12 mouse cellular contexts compared by ENCODE assay signal in the genomic region with DNA sequence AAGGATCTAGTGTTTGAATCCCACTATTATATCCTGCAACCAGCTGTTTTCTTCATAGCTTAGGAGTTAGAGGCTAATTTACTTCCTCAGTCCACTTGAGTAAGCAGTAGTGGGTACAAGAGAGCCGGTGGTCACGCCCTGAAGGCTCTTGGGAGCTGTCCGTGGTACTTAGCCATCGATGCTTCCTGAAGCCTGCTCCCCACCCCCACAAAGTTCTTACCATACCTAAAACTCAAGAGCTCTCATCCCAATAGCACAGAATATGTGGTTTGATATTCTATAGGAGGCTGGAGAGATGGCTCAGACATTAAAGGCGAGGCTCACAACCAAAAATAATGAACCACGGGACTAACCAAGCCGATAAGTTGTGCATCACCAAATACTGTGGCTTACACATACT. TPM values are rescaled to one million over a fixed set of nuclear protein-coding genes. Genes with fewer than 3 reads are reported as not detected.
DNase-seq lines count a peak whose midpoint lies in the region; ATAC-seq and TF ChIP-seq lines count a peak whose summit lies in the region.
"Had no signal": no experiment of that assay in that cellular context is flagged by ENCODE, and none has a peak within 500 bp of the region (broad histone marks: within the 10 kb centered on the region; RNA-seq: fewer than 3 reads in every experiment).

No protein-coding gene starts in this region.

- no peak for TF ChIP-seq RAD21 in MEL (IDR thresholded peaks at IDR 0.05; ENCODE audit: low read depth, low read length)

- no peaks in the 10 kb centered on the region for H3K9me3 ChIP-seq in MEL (replicated peaks; ENCODE audit: insufficient read depth, low read length)
- H3K9me3 ChIP-seq in limb, embryonic 14.5 days (ENCODE audit: control insufficient read depth, low read length), result no peaks in the 10 kb centered on the region
- H3K9me3 ChIP-seq: kidney, embryonic 15.5 days had no signal

- H3K4me3 ChIP-seq in MEL (ENCODE audit: control insufficient read depth in 1 of 2, insufficient read depth in 1 of 2, low read depth in 2 of 2, low read length in 2 of 2), result no peak overlapping the region
- H3K4me3 ChIP-seq in limb, embryonic 14.5 days (replicated peaks; ENCODE audit: low read length), result no peak overlapping the region
- H3K4me3 ChIP-seq: kidney, embryonic 15.5 days had no signal

- no peak overlapping the region for H3K27ac ChIP-seq in MEL (ENCODE audit: control insufficient read depth, low read depth, low read length)
- H3K27ac ChIP-seq in limb, embryonic 14.5 days (replicated peaks; ENCODE audit: low read depth, low read length), result no peak overlapping the region
- H3K27ac ChIP-seq: kidney, embryonic 15.5 days had no signal

- no peak for TF ChIP-seq EP300 in MEL (IDR thresholded peaks at IDR 0.05; ENCODE audit: low read depth in 1 of 2, low read length in 2 of 2)

- WGBS in limb, embryonic 14.5 days, result 56% methylated on average over 7 of the region's 7 CpGs

- intact Hi-C loops in gastrocnemius, postnatal 14 days (cut with DNase I; ENCODE audit: low total_unique reads), result no loop called here

- no peaks in the 10 kb centered on the region for H3K36me3 ChIP-seq in MEL (ENCODE audit: control insufficient read depth in 1 of 2, insufficient read depth in 2 of 2, low read length in 2 of 2)
- no peaks in the 10 kb centered on the region for H3K36me3 ChIP-seq in limb, embryonic 14.5 days (ENCODE audit: control insufficient read depth, insufficient read depth, low read length)
- H3K36me3 ChIP-seq: kidney, embryonic 15.5 days had no signal

- TF ChIP-seq CTCF in MEL (IDR thresholded peaks at IDR 0.05 in 2 of 3, conservative IDR thresholded peaks at IDR 0.05 in 1 of 3; ENCODE audit: control insufficient read depth in 1 of 3, insufficient read depth in 1 of 3, low read depth in 2 of 3, low read length in 3 of 3, poor library complexity in 1 of 3, severe bottlenecking in 1 of 3), result no peak

- DNase-seq in kidney, postnatal 4 days, result peak; percentile 78 to 79
- DNase-seq in kidney, adult 18-20 months, result no peak
- peak; percentile 25 for DNase-seq in MEL (ENCODE audit: low read depth, low spot score)
- peak; percentile 3 for DNase-seq in c-Kit-positive CD71-positive TER-119-negative erythroid progenitor cells, embryonic 14.5 days (ENCODE audit: low read depth)
- DNase-seq in limb, embryonic 14.5 days (ENCODE audit: low spot score), result peak; percentile 75
- no peak for DNase-seq in gastrocnemius, postnatal 14 days
- no peak for DNase-seq in urinary bladder, postnatal 25 days (ENCODE audit: low spot score)
- DNase-seq: adrenal gland, adult 8-10 months; cerebellum, adult 2 months; gastrocnemius, postnatal 10 days; right cerebral cortex, adult 18-20 months had no signal

- ATAC-seq in limb, embryonic 14.5 days (ENCODE audit: low FRiP score, low read depth), result no peak

- no peaks in the 10 kb centered on the region for H3K27me3 ChIP-seq in MEL (ENCODE audit: control insufficient read depth in 1 of 2, insufficient read depth in 2 of 2, low read length in 2 of 2)
- H3K27me3 ChIP-seq in limb, embryonic 14.5 days (ENCODE audit: control insufficient read depth, insufficient read depth, low read length), result no peaks in the 10 kb centered on the region
- H3K27me3 ChIP-seq: kidney, embryonic 15.5 days had no signal

- H3K79me2 ChIP-seq in MEL (ENCODE audit: control insufficient read depth, insufficient read depth, low read length, poor library complexity), result no peaks in the 10 kb centered on the region

- H3K4me2 ChIP-seq in limb, embryonic 14.5 days (replicated peaks; ENCODE audit: low read depth, low read length, severe bottlenecking), result no peak overlapping the region
- H3K4me2 ChIP-seq: kidney, embryonic 15.5 days had no signal

- TF ChIP-seq POLR2A in MEL (IDR thresholded peaks at IDR 0.05; ENCODE audit: control insufficient read depth in 1 of 2, insufficient read depth in 1 of 2, low read depth in 1 of 2, low read length in 2 of 2, poor library complexity in 1 of 2), result no peak
- no peak for TF ChIP-seq POLR2A in limb, embryonic 14.5 days (IDR thresholded peaks at IDR 0.05; ENCODE audit: borderline replicate concordance, extremely low read depth, insufficient read depth, insufficient read length)

- no peaks in the 10 kb centered on the region for H3K4me1 ChIP-seq in MEL (ENCODE audit: control insufficient read depth in 1 of 2, insufficient read depth in 2 of 2, low read length in 2 of 2)
- H3K4me1 ChIP-seq in limb, embryonic 14.5 days (ENCODE audit: control insufficient read depth, insufficient read depth, low read length), result no peaks in the 10 kb centered on the region

- no peak overlapping the region for H3K9ac ChIP-seq in MEL (ENCODE audit: control insufficient read depth, low read depth, low read length, poor library complexity, severe bottlenecking)
- no peak overlapping the region for H3K9ac ChIP-seq in limb, embryonic 14.5 days (ENCODE audit: low read depth, low read length, severe bottlenecking)
- H3K9ac ChIP-seq: kidney, embryonic 15.5 days had no signal

TF ChIP-seq in MEL, 35 proteins besides CTCF, POLR2A, EP300 and RAD21:
- TF ChIP-seq MYB (IDR thresholded peaks at IDR 0.05; ENCODE audit: low read depth, low read length) (no peak), ELF1 (IDR thresholded peaks at IDR 0.05; ENCODE audit: low read depth, low read length) (no peak), NELFE (IDR thresholded peaks at IDR 0.05; ENCODE audit: low read depth, low read length) (no peak), MEF2A (IDR thresholded peaks at IDR 0.05; ENCODE audit: extremely low read depth, insufficient replicate concordance, low read depth, low read length, poor library complexity, severe bottlenecking) (no peak), POLR2AphosphoS2 (IDR thresholded peaks at IDR 0.05; ENCODE audit: low read length) (no peak), BHLHE40 (IDR thresholded peaks at IDR 0.05; ENCODE audit: borderline replicate concordance, low read depth, low read length) (no peak), SIN3A (IDR thresholded peaks at IDR 0.05; ENCODE audit: low read length) (no peak), USF1 (IDR thresholded peaks at IDR 0.05; ENCODE audit: low read depth, low read length) (no peak), USF2 (IDR thresholded peaks at IDR 0.05; ENCODE audit: borderline replicate concordance in 1 of 2, insufficient read depth in 1 of 2, low read depth in 1 of 2, low read length in 2 of 2) (no peak), NRF1 (IDR thresholded peaks at IDR 0.05; ENCODE audit: insufficient read depth, low read depth, low read length, poor library complexity, severe bottlenecking) (no peak), TBP (IDR thresholded peaks at IDR 0.05; ENCODE audit: low read depth, low read length) (no peak), CHD2 (IDR thresholded peaks at IDR 0.05; ENCODE audit: low read length) (no peak), TCF12 (IDR thresholded peaks at IDR 0.05; ENCODE audit: low read depth, low read length) (no peak)

RNA-seq across cellular contexts. Expression of gene Spock1, which starts 40.5 kb away (rescaled TPM):
- total RNA-seq in MEL (2012; rRNA removed), result not detected in 2 replicates
- not detected for polyA plus RNA-seq in MEL (2012; ENCODE audit: insufficient read depth in 1 of 2, insufficient read length in 2 of 2, low read depth in 1 of 2, low replicate concordance in 2 of 2, missing spikeins in 1 of 2)
- polyA plus RNA-seq in limb, embryonic 14.5 days (2012; rRNA removed), result 1.6 and 2.0 TPM in 2 replicates
- polyA plus RNA-seq in limb, embryonic 14.5 days (2014; fragmentation: Nextera tagmentation; extraction: Ambion mirVana), result 2.1 and 2.6 TPM in 2 replicates
- 1 to 10 TPM in 1 of 2 experiments, under 1 TPM in 1; 0.78 to 1.4 TPM for total RNA-seq in gastrocnemius, postnatal 14 days (2021)

Comparison
In these comparisons a context has a peak if more than half of its experiments do, and no peak if none do; other contexts are left out.
1. DNase-seq: peak in kidney, postnatal 4 days (2 of 2), MEL (single experiment), c-Kit-positive CD71-positive TER-119-negative erythroid progenitor cells, embryonic 14.5 days (single experiment) and limb, embryonic 14.5 days (single experiment); none in kidney, adult 18-20 months (single experiment), gastrocnemius, postnatal 14 days (single experiment) and urinary bladder, postnatal 25 days (single experiment).